Mouse (Mus musculus) gastrocnemius, postnatal 10 days (tissue): ENCODE results near the gene Nrarp. TPM values are rescaled to one million over a fixed set of nuclear protein-coding genes. Genes with fewer than 3 reads are reported as not detected.
A peak's percentile ranks its signal among the peaks of the same experiment; 100 is the strongest.

ENCODE experiments used
- DNase-seq: peaks from one replicate; pipeline ENCODE4 v3.0.0; 2021; ENCODE audit warnings: mixed read lengths
- total RNA-seq, 2 experiments: library from RNA; stranded (reverse); gene quantifications; 2 replicates each; pipeline ENCODE4 v1.2.3; 2021

Gene Nrarp
- total RNA-seq, 2 experiments from 2014 or later, result 14.9 to 17.4 TPM

GRCm38 (mm10) chr2:25174866-25175689 is 5.5 kb upstream of the Nrarp start:
- DNase-seq, result no peak

DNA sequence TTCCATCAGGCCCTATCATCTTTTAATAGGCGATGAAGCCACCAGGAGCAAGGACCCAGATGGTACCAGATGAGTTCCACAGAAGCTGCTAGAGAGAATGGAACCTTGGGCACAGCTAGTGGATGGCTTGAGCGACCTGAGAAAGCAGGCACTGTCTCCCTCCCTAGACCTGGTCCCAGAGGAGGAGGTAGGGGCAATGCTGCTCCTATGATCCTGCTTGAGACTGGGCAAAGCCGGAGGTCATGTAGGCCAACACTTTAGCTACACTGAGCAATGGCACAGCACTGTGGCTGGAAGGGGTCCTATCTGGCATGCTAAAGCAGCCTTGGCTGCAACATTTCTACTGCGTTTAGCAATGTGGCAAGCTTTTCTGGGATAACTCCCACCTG is 4.9 kb upstream of the Nrarp start:
- no peak for DNase-seq

- no peak for DNase-seq
Measured at GRCm38 (mm10) chr2:25176573-25176972, 4.0 kb upstream of the Nrarp start.

- DNase-seq, result no peak
Measured at GRCm38 (mm10) chr2:25177076-25177475, 3.5 kb upstream of the Nrarp start.

DNA sequence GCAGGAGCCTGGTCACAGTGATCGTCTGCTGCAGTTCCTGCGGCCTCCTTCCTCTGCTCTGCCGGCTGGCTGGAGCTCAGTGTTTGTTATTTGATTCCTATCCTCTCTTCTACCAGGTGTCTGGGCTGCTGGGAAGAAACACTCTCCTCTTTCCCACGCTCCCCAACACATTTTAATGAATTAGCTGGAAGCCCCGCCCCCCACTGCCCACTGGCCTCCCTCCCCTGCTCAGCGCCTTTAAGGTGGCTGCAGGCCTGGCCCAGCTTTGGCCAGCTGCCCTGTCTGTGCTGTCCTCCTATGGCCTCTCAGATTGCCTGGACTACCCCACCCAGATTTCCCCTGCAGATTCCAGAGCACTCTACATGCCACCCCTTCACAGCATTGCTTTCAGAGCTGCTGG is 2.9 kb upstream of the Nrarp start:
- peak; percentile 51 for DNase-seq

GRCm38 (mm10) chr2:25178285-25178972 is 2.1 kb upstream of the Nrarp start:
- DNase-seq, result no peak

DNA sequence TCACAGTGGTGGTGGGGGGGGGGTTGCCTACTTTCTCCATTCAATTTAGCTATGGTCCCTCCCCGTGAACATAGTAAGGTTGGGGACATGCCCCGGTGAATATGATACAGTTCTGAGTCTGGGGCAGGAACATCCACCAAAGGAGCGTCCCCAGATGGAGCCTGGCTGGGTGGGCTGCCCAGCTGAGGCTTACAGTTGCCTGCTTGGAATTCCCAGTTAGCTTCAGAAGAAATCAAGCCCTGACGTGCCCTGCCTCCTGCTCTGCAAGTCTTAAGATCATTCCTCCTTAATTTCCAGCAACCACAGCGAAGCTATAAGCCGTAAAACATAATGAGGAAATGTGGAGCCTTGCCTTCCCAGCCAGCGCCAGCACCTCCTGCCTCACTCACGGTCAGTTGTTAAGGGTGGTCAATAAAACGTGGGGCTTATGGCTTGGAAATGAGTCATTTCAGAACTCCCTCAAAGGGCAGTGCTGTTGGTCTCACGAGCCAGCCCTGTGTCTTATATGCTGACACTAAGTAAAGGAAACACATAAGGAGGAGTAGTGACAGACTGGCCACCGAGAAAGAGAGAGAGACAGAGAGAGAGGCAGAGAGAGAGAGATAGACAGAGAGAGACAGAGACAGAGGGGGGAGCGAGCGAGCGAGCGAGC is 866 bp upstream of the Nrarp start:
- DNase-seq, result no peak

DNA sequence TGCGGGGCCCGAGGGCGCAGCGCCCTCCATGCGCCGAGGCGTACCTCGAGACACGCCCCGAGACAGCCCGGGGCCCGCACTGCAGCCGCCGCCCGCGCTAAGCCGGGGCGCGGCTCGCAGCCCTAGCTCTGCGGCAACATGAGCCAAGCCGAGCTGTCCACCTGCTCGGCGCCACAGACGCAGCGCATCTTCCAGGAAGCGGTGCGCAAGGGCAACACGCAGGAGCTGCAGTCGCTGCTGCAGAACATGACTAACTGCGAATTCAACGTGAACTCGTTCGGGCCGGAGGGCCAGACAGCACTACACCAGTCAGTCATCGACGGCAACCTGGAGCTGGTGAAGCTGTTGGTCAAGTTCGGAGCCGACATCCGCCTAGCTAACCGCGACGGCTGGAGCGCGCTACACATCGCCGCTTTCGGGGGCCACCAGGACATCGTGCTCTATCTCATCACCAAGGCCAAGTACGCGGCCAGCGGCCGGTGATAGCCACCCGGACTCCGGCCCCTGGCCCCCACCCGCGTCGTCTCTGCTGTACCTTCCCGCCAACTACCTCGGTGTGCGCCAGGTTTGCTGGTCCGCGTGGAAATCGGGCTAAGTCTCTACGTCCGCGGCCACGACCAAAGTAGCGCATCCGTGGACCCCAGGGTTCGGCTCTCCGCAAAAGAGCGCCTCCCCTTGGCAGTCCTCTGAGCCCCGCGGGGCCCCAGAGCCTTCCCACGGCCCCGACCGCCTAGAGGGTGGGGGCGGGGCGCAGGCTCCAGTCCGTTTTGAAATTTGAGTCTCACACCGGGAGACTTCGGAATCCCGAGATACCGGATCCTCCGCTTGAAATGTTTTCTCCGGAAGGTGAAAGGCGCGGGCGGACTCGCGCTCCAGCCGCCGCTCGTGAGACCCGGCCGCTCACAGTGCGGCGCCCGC is 674 bp downstream of the Nrarp start:
- peak; percentile 40 for DNase-seq

- no peak for DNase-seq
Measured at GRCm38 (mm10) chr2:25181891-25182397, 1.4 kb downstream of the Nrarp start.

- DNase-seq, result no peak
Measured at GRCm38 (mm10) chr2:25182664-25183063, 2.1 kb downstream of the Nrarp start.

DNA sequence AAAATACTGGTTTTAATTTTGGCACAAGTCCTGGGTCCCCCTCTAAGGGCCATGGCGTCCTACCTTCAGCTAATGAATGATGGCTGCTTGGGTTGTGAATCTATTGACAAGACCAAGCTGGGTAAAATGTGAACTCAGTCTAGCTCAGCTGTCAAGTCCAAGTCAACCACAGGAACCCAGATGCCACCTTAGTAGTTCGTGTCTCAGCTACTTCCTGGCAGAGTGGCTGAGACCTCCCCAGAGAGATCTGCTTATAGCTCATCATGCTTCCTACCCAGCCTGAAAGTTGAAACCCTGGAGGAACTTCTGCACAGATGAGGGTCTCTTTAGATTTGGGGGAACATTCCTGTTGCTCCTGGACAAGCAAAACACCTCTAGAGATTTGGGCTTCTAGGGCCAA is 2.8 kb downstream of the Nrarp start:
- no peak for DNase-seq

- no peak for DNase-seq
Measured at GRCm38 (mm10) chr2:25184496-25184895, 3.9 kb downstream of the Nrarp start.

DNA sequence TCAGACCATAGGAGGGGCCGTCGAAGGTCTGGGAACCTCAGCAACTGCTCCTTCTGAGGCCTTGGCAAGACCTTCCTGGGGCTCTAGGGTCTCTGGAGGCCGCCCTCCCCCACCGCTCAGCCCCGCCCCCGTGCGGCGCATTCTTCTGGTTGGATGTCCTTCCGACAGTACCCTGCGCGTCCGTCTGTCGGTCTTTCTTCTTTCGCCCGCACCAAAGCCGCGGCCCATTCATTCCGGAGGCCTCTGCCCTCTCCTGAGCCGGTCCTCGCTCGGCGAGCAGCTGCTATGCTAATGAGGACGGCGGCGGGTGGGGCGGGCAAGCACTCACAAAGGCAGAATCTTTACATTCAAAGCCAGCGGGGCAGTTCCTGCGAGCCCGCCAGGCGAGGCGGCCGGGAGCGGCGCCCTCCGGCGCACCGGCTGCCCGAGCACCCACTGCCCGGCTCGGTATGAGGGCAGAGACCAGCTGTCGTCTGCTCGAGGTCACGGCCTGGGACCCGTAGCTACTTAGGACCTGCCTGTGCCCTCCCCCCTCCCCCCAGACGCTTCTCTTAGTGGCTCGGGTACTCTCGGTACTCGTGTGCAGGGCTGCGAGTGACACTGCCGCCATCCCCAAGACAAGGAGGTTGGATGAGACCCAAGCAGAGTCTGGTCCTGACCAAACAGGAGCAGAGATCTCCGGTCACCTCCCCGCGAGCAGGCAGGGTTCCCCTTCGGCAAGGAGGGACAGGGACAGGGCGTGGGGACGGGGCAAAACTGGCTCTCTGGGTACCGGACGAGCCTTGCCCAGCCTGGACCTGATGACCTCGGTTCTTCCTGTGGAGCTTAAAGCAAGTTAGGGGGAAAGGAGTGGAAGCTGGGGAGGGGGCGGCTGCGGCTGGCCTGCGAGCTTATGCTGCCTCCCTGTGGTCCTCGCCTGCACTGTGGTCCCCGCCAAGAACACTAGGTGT is 5.3 kb downstream of the Nrarp start:
- DNase-seq, result peak; percentile 57

- no peak for DNase-seq
Measured at GRCm38 (mm10) chr2:25186575-25186930, 6.0 kb downstream of the Nrarp start.

- no peak for DNase-seq
Measured at GRCm38 (mm10) chr2:25187841-25188240, 7.3 kb downstream of the Nrarp start.

- DNase-seq, result peak; percentile 79
Measured at GRCm38 (mm10) chr2:25193330-25193770, 12.8 kb downstream of the Nrarp start.

DNA sequence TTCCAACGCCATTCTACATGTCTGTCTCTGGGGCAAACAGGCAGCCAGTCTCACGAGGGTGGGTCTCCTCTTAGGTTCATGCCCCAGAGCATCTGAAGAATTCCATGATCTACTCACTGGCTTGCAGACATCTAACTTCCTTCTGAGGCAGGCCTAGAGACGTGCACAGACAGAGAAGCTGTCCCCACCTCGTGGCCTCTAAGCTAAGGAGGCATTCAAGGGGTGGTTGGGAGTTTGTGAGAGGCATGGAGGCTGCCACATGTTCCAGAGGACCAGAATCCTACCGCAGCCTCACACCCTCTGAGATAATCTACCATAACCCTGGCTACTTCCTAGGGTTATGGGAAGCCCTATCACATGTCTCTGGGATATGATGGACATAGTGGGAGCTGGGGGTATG is 13.4 kb downstream of the Nrarp start:
- DNase-seq, result no peak

DNA sequence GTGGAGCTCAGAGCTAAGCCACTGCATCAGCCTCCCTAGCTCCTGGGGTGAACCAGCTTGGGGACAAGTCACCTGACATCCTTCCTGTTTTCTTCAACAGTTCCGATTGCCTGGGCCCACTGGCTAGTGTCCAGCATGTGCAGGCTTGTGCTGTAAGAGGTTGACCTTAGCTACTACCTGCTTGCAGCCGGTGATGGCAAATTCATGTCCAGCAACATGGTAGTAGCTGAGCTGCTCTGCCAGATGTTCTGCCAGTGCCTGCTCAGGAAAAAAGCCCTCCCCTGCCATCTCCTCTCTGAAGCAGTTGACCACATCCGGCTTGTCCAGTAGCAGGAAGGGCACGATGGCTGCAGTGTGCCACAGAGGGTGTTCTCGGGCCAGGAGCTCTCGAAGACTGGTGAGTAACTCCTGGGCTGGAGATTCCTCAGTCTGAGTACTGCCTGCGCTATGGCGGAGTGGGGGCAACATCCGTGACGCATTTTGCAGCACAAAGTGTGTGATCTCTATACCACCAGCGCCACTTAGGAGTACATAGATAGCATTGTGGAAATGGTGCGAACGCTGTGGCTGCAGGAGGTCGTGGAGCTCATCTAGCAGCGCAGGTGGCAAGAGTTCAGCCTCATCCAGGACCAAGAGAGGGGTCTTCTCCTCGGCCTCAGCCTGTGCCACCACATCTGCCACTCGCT is 14.1 kb downstream of the Nrarp start:
- DNase-seq, result no peak

DNA sequence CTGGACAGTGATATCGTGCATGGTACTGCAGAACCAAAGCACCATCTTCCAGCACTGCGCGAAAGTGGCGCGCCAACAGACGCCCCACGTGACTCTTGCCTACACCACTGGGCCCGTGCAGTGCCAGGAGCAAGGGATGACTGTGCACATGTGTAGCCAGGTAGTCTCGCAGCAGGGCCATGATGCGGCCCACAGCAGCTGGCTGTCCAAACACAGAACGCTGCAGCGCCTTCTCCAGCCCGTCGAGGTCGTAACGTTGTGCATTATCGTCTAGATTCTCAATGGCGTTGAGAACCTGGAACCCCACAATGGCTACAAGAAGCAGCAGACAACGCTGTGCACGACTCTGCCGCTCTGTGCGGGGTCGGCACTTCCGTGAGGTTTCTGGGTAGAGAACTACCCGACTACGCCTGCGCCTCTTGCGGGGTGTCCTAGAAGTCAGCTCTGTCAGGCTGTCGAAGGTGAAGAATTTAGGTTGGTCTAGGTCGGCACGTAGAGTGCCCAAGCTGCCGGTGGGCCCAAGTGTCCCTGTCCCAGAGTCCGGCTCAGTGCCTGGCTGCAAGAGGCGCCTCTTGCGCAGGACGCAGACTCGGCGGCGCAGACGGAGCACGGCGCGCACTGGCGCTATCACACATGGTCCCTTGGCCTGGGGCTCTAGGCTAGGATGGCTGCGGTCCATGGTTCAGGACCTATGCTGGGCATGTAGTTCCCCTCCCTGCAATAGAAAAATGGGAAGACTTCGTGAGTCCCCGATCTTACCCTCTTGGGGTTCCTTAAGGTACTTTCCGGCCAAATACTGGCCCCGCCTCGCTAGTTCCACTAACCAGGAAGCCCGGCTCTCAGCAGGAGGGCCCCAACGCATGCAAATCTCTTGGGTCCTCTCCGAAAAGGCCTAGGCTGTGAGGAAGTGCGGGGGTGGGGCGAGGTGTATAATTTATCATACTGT is 14.9 kb downstream of the Nrarp start:
- no peak for DNase-seq
